Mouse (Mus musculus): Measurements from ENCODE around the gene Slc9a1. TPM values are rescaled to one million over a fixed set of nuclear protein-coding genes. Genes with fewer than 3 reads are reported as not detected.

Gene Slc9a1
- total RNA-seq, 2 experiments from 2014 or later = 46.0 to 51.9 TPM

- no peak for DNase-seq (ENCODE audit: low spot score in 2 of 2)
- intact Hi-C loops (cut with DNase I) = no loop called here
These were observed 91.9 kb downstream of the Slc9a1 start for GRCm38 (mm10) chr4:133461362-133461761.

DNA sequence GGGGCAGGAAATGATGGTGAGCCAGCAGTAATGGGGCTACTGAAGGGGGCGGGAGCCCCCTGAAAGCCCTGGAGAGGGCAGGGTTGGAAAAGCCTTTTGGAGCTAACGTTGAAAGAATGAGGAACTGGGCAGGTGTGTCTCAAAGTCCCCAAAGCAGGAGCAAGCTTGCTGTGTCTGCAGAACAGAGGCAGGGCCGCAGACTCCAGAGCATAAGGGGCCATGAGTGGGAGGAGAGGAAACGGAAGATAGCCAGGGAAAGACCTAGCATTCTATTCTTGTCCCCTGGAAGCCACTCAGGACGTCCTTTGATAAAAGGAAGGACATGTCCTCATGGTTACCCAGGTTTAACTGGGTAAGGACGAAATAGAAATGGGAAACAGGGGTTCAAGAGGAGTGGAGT lies 93.7 kb downstream of the Slc9a1 start:
- intact Hi-C loops (cut with DNase I) = no loop called here
- peak in 1 of 2 experiments; percentile 25 for DNase-seq (ENCODE audit: low spot score in 2 of 2)

GRCm38 (mm10) chr4:133468080-133468479 lies 98.6 kb downstream of the Slc9a1 start:
- DNase-seq (ENCODE audit: low spot score in 2 of 2) = peak; percentile 73 to 85
- intact Hi-C loops (cut with DNase I) = no loop called here

- intact Hi-C loops (cut with DNase I) = no loop called here
- no peak for DNase-seq (ENCODE audit: low spot score in 2 of 2)
These were observed 99.6 kb downstream of the Slc9a1 start for GRCm38 (mm10) chr4:133469122-133469521.

- intact Hi-C loops (cut with DNase I) = no loop called here
- no peak for DNase-seq (ENCODE audit: low spot score in 2 of 2)
These were observed 101.8 kb downstream of the Slc9a1 start for GRCm38 (mm10) chr4:133471135-133471821.

Small RNA genes within 50 kb of the gene (microRNA-seq; reads per million reads assigned to microRNA genes)
- gene Mir5122 = 8.7 to 10.6 reads per million in 2 experiments

Other genes starting within 250 kb of the Slc9a1 start
- 10 to 100 TPM; 27.6 to 32.9 TPM for gene Wasf2, start 239.2 kb upstream of the Slc9a1 start, total RNA-seq (2021)
- gene Cd164l2, start 157.6 kb upstream of the Slc9a1 start, total RNA-seq (2021) = 1 to 10 TPM; 5.3 to 6.9 TPM
- 10 to 100 TPM; 10.1 to 13.0 TPM for gene Gpr3, start 157.2 kb upstream of the Slc9a1 start, total RNA-seq (2021)
- 1 to 10 TPM; 4.7 to 5.3 TPM for gene Map3k6, start 128.9 kb upstream of the Slc9a1 start, total RNA-seq (2021)
- gene Sytl1, start 106.6 kb upstream of the Slc9a1 start, total RNA-seq (2021) = 1 to 10 TPM in 1 of 2 experiments, under 1 TPM in 1; 0.98 to 1.2 TPM
- gene Tmem222, start 91.9 kb upstream of the Slc9a1 start, total RNA-seq (2021) = 10 to 100 TPM; 87.4 to 92.5 TPM
- gene Wdtc1, start 16.2 kb upstream of the Slc9a1 start, total RNA-seq (2021) = 10 to 100 TPM; 58.0 to 59.7 TPM
- under 1 TPM in 1 of 2 experiments, not detected in 1; 0.21 TPM for gene Tent5b, start 110.4 kb downstream of the Slc9a1 start, total RNA-seq (2021)
- 100 to 1,000 TPM; 157 to 177 TPM for gene Trnp1, start 128.8 kb downstream of the Slc9a1 start, total RNA-seq (2021)
- not detected for gene Kdf1, start 149.3 kb downstream of the Slc9a1 start, total RNA-seq (2021)
- 100 to 1,000 TPM; 129 TPM for gene Nudc, start 176.3 kb downstream of the Slc9a1 start, total RNA-seq (2021)
- not detected for gene Nr0b2, start 183.7 kb downstream of the Slc9a1 start, total RNA-seq (2021)
- gene Gpatch3, start 205.0 kb downstream of the Slc9a1 start, total RNA-seq (2021) = 1 to 10 TPM; 6.5 to 7.3 TPM
- 10 to 100 TPM in 1 of 2 experiments, 1 to 10 TPM in 1; 9.8 to 10.9 TPM for gene Gpn2, start 214.7 kb downstream of the Slc9a1 start, total RNA-seq (2021)
- 1 to 10 TPM; 1.3 to 1.9 TPM for gene Sfn, start 232.5 kb downstream of the Slc9a1 start, total RNA-seq (2021)

All from left cerebral cortex, postnatal 25 days (tissue).